Mouse (Mus musculus): Measurements from ENCODE around the gene Ubtf. TPM values are rescaled to one million over a fixed set of nuclear protein-coding genes. Genes with fewer than 3 reads are reported as not detected.

Ubtf gene
- total RNA-seq, 2 experiments from 2014 or later, result 77.5 to 281 TPM

DNA sequence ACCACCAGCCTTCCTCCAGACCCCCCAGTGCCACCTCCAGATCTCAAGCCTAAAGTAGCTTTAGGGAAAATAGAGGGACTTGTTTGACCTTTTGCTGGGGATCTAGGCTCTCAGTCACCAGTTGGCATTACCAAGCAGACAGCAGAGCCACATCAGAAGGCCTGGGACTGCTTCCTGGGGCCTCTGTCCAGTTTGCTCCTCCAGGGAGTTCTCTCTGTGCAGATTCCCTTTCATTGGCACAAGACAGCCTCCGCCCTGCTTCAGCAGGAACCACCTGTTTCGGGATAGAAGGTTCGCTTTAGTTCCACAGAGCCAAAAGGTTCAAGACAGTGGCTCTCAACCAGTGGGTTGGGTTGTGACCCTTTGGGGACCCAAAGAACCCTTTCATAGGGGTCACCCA, 39.9 kb downstream of the Ubtf start:
- ATAC-seq (replicated peaks; ENCODE audit: low FRiP score, poor library complexity, severe bottlenecking), result no peak

GRCm38 (mm10) chr11:102277754-102278153, 41.8 kb downstream of the Ubtf start:
- no peak for ATAC-seq (replicated peaks; ENCODE audit: low FRiP score, poor library complexity, severe bottlenecking)

GRCm38 (mm10) chr11:102276411-102276915, 43.1 kb downstream of the Ubtf start:
- no peak for ATAC-seq (replicated peaks; ENCODE audit: low FRiP score, poor library complexity, severe bottlenecking)

GRCm38 (mm10) chr11:102268520-102269244, 50.9 kb downstream of the Ubtf start, which contains the start of gene Asb16:
Asb16 (plus strand) TSS chr11:102268743.
- no peak for ATAC-seq (replicated peaks; ENCODE audit: low FRiP score, poor library complexity, severe bottlenecking)

GRCm38 (mm10) chr11:102267480-102267879, 52.1 kb downstream of the Ubtf start:
- peak; percentile 69 for ATAC-seq (replicated peaks; ENCODE audit: low FRiP score, poor library complexity, severe bottlenecking)

- no peak for ATAC-seq (replicated peaks; ENCODE audit: low FRiP score, poor library complexity, severe bottlenecking)
Observed at GRCm38 (mm10) chr11:102266631-102267355, 52.7 kb downstream of the Ubtf start.

DNA sequence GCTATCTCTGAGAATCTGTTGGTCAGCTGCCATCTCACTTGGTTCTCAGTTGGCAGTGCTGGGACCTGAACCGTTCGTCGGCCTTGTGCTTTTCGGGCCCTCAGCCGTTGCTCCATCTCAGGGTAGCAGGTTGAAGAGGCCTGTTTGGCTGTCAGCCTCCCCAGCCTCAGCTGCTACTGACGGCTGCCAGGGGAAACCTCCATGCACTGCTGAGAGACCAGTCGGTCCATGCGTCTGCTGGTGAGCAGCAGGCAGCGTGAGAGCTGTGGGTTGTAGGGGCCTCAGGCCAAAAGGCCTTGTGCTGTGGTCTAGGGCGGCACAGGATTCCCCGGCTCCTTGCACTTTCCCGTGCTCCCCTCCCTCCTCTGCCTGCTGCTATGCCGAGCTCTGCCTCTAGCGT, 53.7 kb downstream of the Ubtf start:
- ATAC-seq (replicated peaks; ENCODE audit: low FRiP score, poor library complexity, severe bottlenecking), result no peak

DNA sequence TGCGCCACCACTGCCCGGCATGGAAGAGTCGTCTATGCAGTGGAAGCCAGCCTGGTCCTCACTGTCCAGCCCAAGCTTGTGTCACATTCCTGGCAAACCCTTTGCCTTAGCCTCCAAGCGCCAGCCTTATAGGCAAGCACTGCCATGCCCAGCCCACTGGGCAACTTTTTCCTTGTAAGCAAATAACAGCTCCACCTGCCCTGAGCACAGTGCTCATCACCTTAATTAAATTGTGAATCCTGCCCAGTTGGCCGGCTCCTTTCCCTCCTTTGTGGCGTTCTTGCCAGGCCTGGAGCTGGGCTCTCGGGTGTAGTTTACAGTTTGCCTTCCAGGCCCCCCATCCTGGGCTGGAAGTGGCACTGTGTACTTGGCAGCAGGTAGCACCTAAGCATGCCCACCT, 56.3 kb downstream of the Ubtf start:
- no peak for ATAC-seq (replicated peaks; ENCODE audit: low FRiP score, poor library complexity, severe bottlenecking)

GRCm38 (mm10) chr11:102258521-102258920, 61.0 kb downstream of the Ubtf start:
- ATAC-seq (replicated peaks; ENCODE audit: low FRiP score, poor library complexity, severe bottlenecking), result no peak

GRCm38 (mm10) chr11:102258095-102258494, 61.4 kb downstream of the Ubtf start:
- no peak for ATAC-seq (replicated peaks; ENCODE audit: low FRiP score, poor library complexity, severe bottlenecking)

- ATAC-seq (replicated peaks; ENCODE audit: low FRiP score, poor library complexity, severe bottlenecking), result no peak
Observed at GRCm38 (mm10) chr11:102257514-102257913, 62.0 kb downstream of the Ubtf start.

Other genes with a start within 250 kb of the Ubtf start
- 37.5 and 39.0 TPM in 2 replicates for gene Mpp2, start 231.2 kb downstream of the Ubtf start, total RNA-seq (2015; ENCODE audit: low replicate concordance)
- 32.9 and 39.0 TPM in 2 replicates for gene Mpp2, start 231.2 kb downstream of the Ubtf start, total RNA-seq (2017; ENCODE audit: low replicate concordance)
- gene Ppy, start 218.4 kb downstream of the Ubtf start, total RNA-seq (2015; ENCODE audit: low replicate concordance), result not detected in 2 replicates
- not detected in 2 replicates for gene Ppy, start 218.4 kb downstream of the Ubtf start, total RNA-seq (2017; ENCODE audit: low replicate concordance)
- not detected in 2 replicates for gene Pyy, start 211.9 kb downstream of the Ubtf start, total RNA-seq (2015; ENCODE audit: low replicate concordance)
- gene Pyy, start 211.9 kb downstream of the Ubtf start, total RNA-seq (2017; ENCODE audit: low replicate concordance), result not detected in 2 replicates
- 3.8 TPM in 1 of 2 replicates, not detected in the other for gene Nags, start 174.2 kb downstream of the Ubtf start, total RNA-seq (2015; ENCODE audit: low replicate concordance)
- not detected in 2 replicates for gene Nags, start 174.2 kb downstream of the Ubtf start, total RNA-seq (2017; ENCODE audit: low replicate concordance)
- gene Tmem101, start 163.3 kb downstream of the Ubtf start, total RNA-seq (2015; ENCODE audit: low replicate concordance), result 1.1 and 1.3 TPM in 2 replicates
- gene Tmem101, start 163.3 kb downstream of the Ubtf start, total RNA-seq (2017; ENCODE audit: low replicate concordance), result 2.9 and 5.1 TPM in 2 replicates
- 60.8 and 82.5 TPM in 2 replicates for gene Lsm12, start 134.4 kb downstream of the Ubtf start, total RNA-seq (2015; ENCODE audit: low replicate concordance)
- 28.0 and 39.7 TPM in 2 replicates for gene Lsm12, start 134.4 kb downstream of the Ubtf start, total RNA-seq (2017; ENCODE audit: low replicate concordance)
- 4.0 and 14.3 TPM in 2 replicates for gene G6pc3, start 130.1 kb downstream of the Ubtf start, total RNA-seq (2015; ENCODE audit: low replicate concordance)
- 4.4 and 8.6 TPM in 2 replicates for gene G6pc3, start 130.1 kb downstream of the Ubtf start, total RNA-seq (2017; ENCODE audit: low replicate concordance)
- gene Hdac5, start 89.6 kb downstream of the Ubtf start, total RNA-seq (2015; ENCODE audit: low replicate concordance), result 11.9 and 36.9 TPM in 2 replicates
- 6.4 and 9.9 TPM in 2 replicates for gene Hdac5, start 89.6 kb downstream of the Ubtf start, total RNA-seq (2017; ENCODE audit: low replicate concordance)
- gene BC030867, start 70.9 kb downstream of the Ubtf start, total RNA-seq (2015; ENCODE audit: low replicate concordance), result 26.7 and 30.2 TPM in 2 replicates
- gene BC030867, start 70.9 kb downstream of the Ubtf start, total RNA-seq (2017; ENCODE audit: low replicate concordance), result 14.4 and 14.5 TPM in 2 replicates
- not detected in 2 replicates for gene Asb16, start 51.0 kb downstream of the Ubtf start, total RNA-seq (2015; ENCODE audit: low replicate concordance)
- gene Asb16, start 51.0 kb downstream of the Ubtf start, total RNA-seq (2017; ENCODE audit: low replicate concordance), result not detected in 2 replicates
- gene Tmub2, start 34.8 kb downstream of the Ubtf start, total RNA-seq (2015; ENCODE audit: low replicate concordance), result 46.1 and 52.6 TPM in 2 replicates
- gene Tmub2, start 34.8 kb downstream of the Ubtf start, total RNA-seq (2017; ENCODE audit: low replicate concordance), result 36.9 and 43.5 TPM in 2 replicates
- gene Atxn7l3, start 23.1 kb downstream of the Ubtf start, total RNA-seq (2015; ENCODE audit: low replicate concordance), result 14.3 and 22.0 TPM in 2 replicates
- gene Atxn7l3, start 23.1 kb downstream of the Ubtf start, total RNA-seq (2017; ENCODE audit: low replicate concordance), result 9.8 and 16.8 TPM in 2 replicates
- gene Slc4a1, start 46.5 kb upstream of the Ubtf start, total RNA-seq (2015; ENCODE audit: low replicate concordance), result 5,198 and 5,361 TPM in 2 replicates
- 5,184 and 5,388 TPM in 2 replicates for gene Slc4a1, start 46.5 kb upstream of the Ubtf start, total RNA-seq (2017; ENCODE audit: low replicate concordance)
- not detected in 2 replicates for gene Rundc3a, start 73.7 kb upstream of the Ubtf start, total RNA-seq (2015; ENCODE audit: low replicate concordance)
- gene Rundc3a, start 73.7 kb upstream of the Ubtf start, total RNA-seq (2017; ENCODE audit: low replicate concordance), result not detected in 2 replicates
- 211 and 271 TPM in 2 replicates for gene Slc25a39, start 88.2 kb upstream of the Ubtf start, total RNA-seq (2015; ENCODE audit: low replicate concordance)
- gene Slc25a39, start 88.2 kb upstream of the Ubtf start, total RNA-seq (2017; ENCODE audit: low replicate concordance), result 78.9 and 80.8 TPM in 2 replicates
- 90.1 and 125 TPM in 2 replicates for gene Grn, start 110.6 kb upstream of the Ubtf start, total RNA-seq (2015; ENCODE audit: low replicate concordance)
- gene Grn, start 110.6 kb upstream of the Ubtf start, total RNA-seq (2017; ENCODE audit: low replicate concordance), result 38.5 and 49.9 TPM in 2 replicates
- gene Fam171a2, start 127.9 kb upstream of the Ubtf start, total RNA-seq (2015; ENCODE audit: low replicate concordance), result not detected in 2 replicates
- gene Fam171a2, start 127.9 kb upstream of the Ubtf start, total RNA-seq (2017; ENCODE audit: low replicate concordance), result not detected in 2 replicates
- 4.2 and 15.9 TPM in 2 replicates for gene Itga2b, start 150.4 kb upstream of the Ubtf start, total RNA-seq (2015; ENCODE audit: low replicate concordance)
- gene Itga2b, start 150.4 kb upstream of the Ubtf start, total RNA-seq (2017; ENCODE audit: low replicate concordance), result 20.4 and 34.3 TPM in 2 replicates
- gene Gpatch8, start 236.7 kb upstream of the Ubtf start, total RNA-seq (2015; ENCODE audit: low replicate concordance), result 50.5 and 65.4 TPM in 2 replicates
- gene Gpatch8, start 236.7 kb upstream of the Ubtf start, total RNA-seq (2017; ENCODE audit: low replicate concordance), result 57.3 and 90.6 TPM in 2 replicates